Mouse (Mus musculus): Measurements from ENCODE around the gene Wnt10a. TPM values are rescaled to one million over a fixed set of nuclear protein-coding genes. Genes with fewer than 3 reads are reported as not detected.

Gene Wnt10a
- total RNA-seq (2021), result under 1 TPM; 0.23 to 0.50 TPM
- long read RNA-seq, experiment 1, partial matches to known transcripts, result 1 of 2 reads
- long read RNA-seq, experiment 1, other reads (novel, unspliced or antisense), result 1 of 2 reads
- long read RNA-seq, experiment 2, partial matches to known transcripts, result 1 of 1 reads
- long read RNA-seq, experiment 2, other reads (novel, unspliced or antisense), result 0 of 1 reads

GRCm38 (mm10) chr1:74791249-74791648 lies at the start of gene Wnt10a:
Gene Wnt10a, plus strand, starts transcription at chr1:74791516.
- no peak for DNase-seq (ENCODE audit: low spot score in 2 of 2)

DNA sequence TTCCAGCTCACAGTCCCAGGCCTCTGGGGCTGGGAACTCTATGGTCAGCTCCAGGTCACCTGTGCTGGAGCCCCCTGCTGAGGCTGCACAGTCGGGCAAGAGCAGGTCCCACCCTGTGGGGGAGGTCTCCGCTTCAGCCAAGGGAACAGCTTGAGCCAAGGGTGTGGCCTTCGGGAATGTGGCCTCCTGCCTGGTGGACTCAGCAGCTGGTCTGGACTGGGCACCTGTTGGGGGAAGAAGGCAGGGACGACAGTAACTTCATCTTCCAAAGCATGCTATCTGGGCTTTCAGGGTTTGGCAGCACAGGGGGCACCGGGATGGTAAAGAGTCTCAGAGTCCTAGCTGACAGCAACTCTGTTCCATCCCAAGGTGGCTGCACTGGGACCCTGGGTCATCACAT lies 44.0 kb upstream of the Wnt10a start:
- DNase-seq (ENCODE audit: low spot score in 2 of 2), result no peak

DNA sequence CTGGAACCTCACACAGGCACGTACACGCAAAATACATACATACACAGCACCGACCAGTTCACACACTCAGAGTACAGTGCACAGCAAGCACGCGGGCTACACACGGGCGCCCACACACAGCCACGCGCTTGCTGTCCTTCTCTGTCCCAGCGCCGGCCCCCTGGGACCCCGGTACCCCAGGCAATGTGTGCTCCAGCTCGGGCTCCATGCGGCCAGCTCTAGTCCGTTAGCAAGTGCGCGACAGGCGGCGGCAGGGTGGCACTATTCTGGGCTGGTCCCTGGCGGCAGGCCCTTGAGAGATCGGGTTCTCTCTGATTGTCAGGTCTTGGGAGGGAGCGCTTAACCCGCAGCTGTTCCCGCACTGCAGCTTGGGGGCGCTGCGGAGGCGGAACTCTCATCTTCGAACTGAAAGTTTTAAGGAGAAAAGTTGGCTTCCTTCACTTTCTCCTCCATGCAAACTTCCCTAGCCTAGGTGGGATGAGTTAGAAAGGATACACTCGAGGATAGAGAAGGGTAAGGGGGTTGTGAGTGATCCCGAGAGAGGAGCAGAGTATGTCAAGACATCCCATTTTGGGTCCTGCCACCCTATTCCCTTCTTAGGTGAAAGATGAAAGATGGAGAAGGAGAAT lies 42.6 kb upstream of the Wnt10a start, which contains the start of gene Prkag3:
Gene Prkag3 (minus strand): TSS at position 579 of the 629 bp plus-strand sequence.
- DNase-seq (ENCODE audit: low spot score in 2 of 2), result peak; percentile 22 to 44

- no peak for DNase-seq (ENCODE audit: low spot score in 2 of 2)
Observed at GRCm38 (mm10) chr1:74749301-74749700, 42.0 kb upstream of the Wnt10a start.

DNA sequence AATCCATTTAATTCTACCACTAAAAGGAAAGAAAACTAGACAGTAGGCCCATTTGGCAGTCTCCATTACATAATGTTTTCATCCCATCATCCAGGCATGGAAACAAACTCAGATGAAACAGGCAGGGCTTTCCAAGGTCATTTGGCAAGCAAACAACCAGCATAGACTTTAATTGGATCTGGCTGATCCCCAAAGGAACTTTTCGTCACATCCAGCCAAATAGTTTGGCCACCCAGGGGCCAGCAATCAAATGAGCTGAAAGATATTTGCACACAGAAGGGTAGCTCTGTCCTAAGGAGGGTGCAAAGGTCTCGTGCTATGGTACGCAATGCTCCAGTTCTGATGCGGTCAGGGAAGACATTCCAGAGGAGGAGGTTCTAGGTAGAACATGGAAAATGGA lies 40.6 kb upstream of the Wnt10a start:
- DNase-seq (ENCODE audit: low spot score in 2 of 2), result no peak

- no peak for DNase-seq (ENCODE audit: low spot score in 2 of 2)
Observed at GRCm38 (mm10) chr1:74752150-74752549, 39.2 kb upstream of the Wnt10a start.

DNA sequence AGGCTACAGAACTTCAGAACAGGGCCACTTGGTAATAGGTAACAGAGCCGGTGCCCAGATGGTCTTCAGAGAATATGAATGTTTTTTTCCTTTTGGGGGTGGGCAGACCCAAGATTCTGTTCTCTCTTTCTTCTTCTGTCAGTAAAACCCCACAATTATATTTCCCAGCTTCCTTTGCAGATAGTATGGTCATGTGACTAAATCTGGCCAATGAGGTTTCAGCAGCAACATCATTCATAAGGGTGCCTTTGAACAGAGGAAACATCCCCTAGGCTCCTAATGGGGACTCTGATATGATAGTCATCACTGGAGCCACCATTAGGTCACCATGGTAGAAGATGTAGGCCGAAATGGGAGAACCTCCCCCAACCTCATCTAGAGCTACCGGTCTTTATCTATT lies 38.5 kb upstream of the Wnt10a start:
- no peak for DNase-seq (ENCODE audit: low spot score in 2 of 2)

- DNase-seq (ENCODE audit: low spot score in 2 of 2), result no peak
Observed at GRCm38 (mm10) chr1:74753266-74753974, 37.9 kb upstream of the Wnt10a start.

DNA sequence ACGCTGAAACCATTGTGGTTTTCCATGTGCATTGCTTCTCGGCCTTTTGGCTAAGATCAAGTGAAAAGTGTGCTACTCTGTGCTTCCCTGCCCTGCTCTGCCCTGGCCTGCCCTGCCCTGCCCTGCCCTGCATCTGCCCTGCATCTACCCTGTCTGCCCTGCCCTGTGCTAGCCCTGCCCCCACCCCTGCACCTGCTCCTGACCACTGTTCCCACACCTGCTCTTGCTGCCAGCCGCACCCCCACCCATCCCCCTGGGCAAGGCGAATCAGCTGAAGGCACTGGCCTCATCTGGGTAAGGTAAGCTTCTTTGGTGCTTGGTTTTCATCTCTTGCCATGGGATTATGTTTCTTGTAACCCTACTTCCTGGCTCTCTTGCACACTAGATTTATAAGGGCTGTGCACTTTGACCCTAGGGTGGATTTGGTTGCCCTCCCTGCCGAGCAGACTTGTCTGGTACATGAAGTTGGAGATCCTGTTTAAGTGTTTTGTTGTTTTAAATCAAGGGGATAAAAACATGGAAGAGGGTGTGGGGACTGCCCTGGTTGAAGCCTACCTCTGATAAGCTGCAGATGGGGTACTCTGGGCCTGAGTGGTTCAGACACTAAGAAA lies 37.0 kb upstream of the Wnt10a start:
- no peak for DNase-seq (ENCODE audit: low spot score in 2 of 2)

GRCm38 (mm10) chr1:74759773-74760172 lies 31.5 kb upstream of the Wnt10a start:
- no peak for DNase-seq (ENCODE audit: low spot score in 2 of 2)

DNA sequence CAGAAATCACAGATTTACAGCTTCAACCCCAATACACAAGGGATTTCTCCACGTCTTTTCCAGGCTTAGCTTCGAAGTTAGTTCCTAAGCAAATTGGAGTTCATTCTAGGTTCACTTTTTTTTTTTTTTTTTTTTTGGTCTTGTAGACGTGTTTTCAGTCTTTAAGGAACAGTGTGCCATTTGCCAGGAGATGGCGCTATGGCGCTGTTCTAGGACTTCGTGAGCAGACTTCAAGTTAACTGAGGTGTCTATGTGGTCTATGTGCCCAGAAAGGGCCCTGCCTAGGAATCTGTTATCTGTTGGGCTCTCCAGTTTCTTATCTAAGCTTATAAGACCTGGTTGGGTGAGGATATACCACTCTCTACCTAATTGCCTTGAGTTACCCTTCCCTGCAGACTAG lies 28.2 kb upstream of the Wnt10a start:
- DNase-seq (ENCODE audit: low spot score in 2 of 2), result peak in 1 of 2 experiments; percentile 62

GRCm38 (mm10) chr1:74770727-74771466 lies 20.4 kb upstream of the Wnt10a start:
- DNase-seq (ENCODE audit: low spot score in 2 of 2), result no peak

DNA sequence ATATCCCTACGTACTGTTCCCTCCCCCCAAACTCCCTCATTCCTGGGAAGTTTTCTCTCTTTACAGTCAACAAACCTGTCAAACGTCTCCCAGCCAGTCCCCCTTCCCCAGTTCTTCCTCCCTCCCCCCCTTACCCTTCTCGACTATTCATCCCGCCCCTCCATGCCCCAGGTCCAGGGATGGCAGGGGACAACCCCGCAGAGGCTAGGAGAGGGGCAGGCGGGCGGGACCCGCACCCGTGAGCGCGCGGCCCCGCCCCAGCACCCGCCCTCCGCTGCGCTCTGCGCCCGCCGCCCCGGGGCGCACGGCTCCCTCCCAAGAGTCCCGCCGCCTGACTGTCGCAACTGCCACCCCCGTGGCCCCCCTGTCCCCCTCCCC lies 19.9 kb upstream of the Wnt10a start:
- DNase-seq (ENCODE audit: low spot score in 2 of 2), result no peak

- no peak for DNase-seq (ENCODE audit: low spot score in 2 of 2)
Observed at GRCm38 (mm10) chr1:74771845-74771930, 19.6 kb upstream of the Wnt10a start, which contains the start of gene Wnt6. Gene Wnt6, plus strand, starts transcription at chr1:74771892.

DNA sequence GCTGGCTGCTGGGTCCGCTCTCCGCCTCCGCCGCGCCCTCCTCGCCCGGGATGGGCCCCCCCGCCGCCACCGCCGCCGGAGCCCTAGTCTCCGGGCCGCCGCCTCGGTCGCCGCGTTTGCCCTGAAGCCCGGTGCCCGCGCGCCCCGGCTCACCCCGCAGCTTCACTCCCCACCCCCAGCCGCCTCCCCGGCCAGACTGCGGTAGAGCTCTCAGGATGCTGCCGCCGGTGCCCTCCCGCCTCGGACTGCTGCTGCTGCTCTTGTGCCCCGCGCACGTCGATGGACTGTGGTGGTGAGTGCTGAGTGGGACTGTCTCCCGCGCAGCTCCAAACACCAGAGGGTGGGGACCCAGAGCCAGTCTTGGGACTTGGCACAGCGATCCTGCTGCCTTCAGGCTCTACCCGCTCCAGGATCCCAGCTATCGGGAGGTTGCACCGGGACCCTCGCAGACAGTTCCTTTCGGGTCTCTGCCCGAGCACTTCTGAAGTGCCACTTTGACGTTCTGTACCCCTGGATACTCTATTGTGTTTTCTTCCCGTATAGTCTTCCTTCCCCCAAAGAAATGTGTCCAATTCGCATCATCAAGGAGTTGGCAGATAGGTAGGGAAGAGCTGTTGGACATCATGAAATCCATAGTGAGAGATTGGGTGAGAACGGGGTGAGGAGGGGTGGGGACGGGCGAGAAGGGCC lies 19.2 kb upstream of the Wnt10a start:
- no peak for DNase-seq (ENCODE audit: low spot score in 2 of 2)

GRCm38 (mm10) chr1:74773136-74773535 lies 18.2 kb upstream of the Wnt10a start:
- DNase-seq (ENCODE audit: low spot score in 2 of 2), result peak in 1 of 2 experiments; percentile 60

GRCm38 (mm10) chr1:74774062-74774461 lies 17.3 kb upstream of the Wnt10a start:
- DNase-seq (ENCODE audit: low spot score in 2 of 2), result no peak

DNA sequence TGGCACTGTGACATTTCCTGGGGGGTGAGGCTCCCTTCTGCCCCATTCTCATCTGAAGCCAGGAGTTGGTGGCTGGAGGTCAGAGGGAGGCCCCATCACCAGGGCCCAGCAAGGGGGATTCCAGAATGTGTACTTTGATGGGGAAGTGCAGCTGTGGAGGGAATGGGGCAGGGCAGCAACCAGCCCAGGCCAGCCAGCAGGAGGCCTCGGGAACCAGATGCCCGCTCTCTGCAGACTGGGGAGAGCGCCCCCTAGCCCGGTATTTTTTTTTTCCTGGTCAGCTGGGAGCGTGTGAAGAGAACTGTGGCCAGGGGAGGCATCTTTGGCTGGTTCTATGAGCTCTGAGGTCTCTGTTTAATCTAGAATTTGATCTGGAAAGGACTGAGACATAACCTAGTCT lies 15.5 kb upstream of the Wnt10a start:
- DNase-seq (ENCODE audit: low spot score in 2 of 2), result no peak

DNA sequence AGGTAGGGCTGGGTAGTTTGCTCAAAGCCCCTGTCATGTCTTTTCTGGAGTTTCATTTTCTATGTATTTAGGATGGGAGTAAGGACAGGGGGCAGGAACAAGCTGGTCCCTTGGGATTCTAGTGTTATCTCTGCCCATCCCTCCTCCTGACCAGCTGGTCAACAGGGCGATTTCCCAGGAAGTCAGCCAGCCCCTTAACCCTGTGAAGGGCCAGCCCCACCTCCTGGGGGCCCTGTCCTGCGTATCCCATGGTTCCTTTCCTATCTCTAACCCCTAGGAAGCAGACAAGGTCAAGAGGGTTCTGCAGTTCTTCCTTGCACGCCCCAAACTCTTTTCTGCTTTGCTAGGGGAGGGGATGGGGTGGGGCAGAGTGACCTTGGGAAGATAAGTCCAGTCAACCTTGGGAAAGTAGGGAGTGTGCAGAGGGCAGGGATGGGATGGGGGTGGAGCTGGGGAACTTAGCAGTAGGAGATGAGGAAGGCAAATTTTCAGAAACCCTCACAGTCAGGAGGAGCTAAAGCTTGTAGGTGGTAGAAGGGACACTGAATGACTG lies 12.3 kb upstream of the Wnt10a start:
- no peak for DNase-seq (ENCODE audit: low spot score in 2 of 2)

DNA sequence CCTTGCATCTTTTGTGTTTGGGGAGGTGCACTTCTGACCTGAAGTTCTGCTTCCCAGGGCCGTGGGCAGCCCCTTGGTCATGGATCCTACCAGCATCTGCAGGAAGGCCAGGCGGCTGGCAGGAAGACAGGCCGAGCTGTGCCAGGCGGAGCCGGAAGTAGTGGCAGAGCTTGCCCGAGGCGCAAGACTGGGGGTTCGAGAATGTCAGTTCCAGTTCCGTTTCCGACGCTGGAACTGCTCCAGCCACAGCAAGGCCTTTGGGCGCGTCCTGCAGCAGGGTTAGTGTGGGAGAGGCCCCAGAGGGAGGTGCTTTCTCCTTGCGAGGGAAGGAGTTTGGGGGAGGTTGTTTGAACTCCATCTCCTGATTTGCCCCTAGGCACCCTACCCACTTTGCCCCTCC lies 9.3 kb upstream of the Wnt10a start:
- DNase-seq (ENCODE audit: low spot score in 2 of 2), result no peak

- DNase-seq (ENCODE audit: low spot score in 2 of 2), result no peak
Observed at GRCm38 (mm10) chr1:74783554-74783953, 7.8 kb upstream of the Wnt10a start.
